Comparison of ENCODE assay signal across 15 mouse cellular contexts in the genomic region with DNA sequence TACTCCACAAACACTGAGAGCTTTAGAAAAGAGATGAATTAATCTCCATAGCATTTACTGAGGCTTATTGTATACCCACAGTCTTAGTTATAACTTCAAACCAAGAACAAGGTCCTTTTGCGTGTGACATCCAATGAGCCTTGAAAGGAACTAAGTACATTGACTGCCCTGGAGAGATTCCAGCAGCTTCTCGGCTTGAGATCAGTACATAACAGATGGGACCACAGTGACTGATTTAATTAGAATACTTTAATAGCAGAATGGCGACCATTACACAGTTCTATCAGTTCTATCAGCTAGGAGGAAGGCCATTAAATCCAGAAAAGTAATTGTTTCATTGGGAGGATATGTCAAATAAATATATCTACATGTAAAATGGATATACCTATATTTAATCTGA.
DNase-seq lines count a peak whose midpoint lies in the region; ATAC-seq lines count a peak whose summit lies in the region.
"Had no signal": no experiment of that assay in that cellular context is flagged by ENCODE, and none has a peak within 500 bp of the region (broad histone marks: within the 10 kb centered on the region; RNA-seq: fewer than 3 reads in every experiment).

No protein-coding gene starts in this region.

- H3K27me3 ChIP-seq in forebrain, embryonic 14.5 days (replicated peaks; ENCODE audit: control insufficient read depth, insufficient read depth, low read length): no peaks in the 10 kb centered on the region
- H3K27me3 ChIP-seq: CH12.LX; liver, embryonic 15.5 days had no signal

- H3K4me3 ChIP-seq in forebrain, embryonic 14.5 days (ENCODE audit: low read depth, low read length): no peak overlapping the region
- H3K4me3 ChIP-seq: erythroblast, embryonic 14.5 days; liver, embryonic 15.5 days had no signal

- H3K4me1 ChIP-seq in forebrain, embryonic 14.5 days (ENCODE audit: control insufficient read depth, insufficient read depth, low read length): peaks cover 5% of the 10 kb centered on the region; the same call in 1 of the 2 replicates
- H3K4me1 ChIP-seq: liver, embryonic 15.5 days had no signal

- no peaks in the 10 kb centered on the region for H3K9me3 ChIP-seq in forebrain, embryonic 14.5 days (replicated peaks; ENCODE audit: control insufficient read depth, low read length)
- H3K9me3 ChIP-seq: liver, embryonic 15.5 days had no signal

- 10% methylated on average over 3 of the region's 3 CpGs for WGBS in forebrain, embryonic 14.5 days

- peak; percentile 19 to 21 for DNase-seq in right cerebral cortex, postnatal 10 days (ENCODE audit: low spot score in 2 of 2)
- no peak for DNase-seq in right cerebral cortex, postnatal 25 days
- peak; percentile 87 for DNase-seq in forebrain, embryonic 14.5 days (ENCODE audit: low spot score)
- DNase-seq in layer of hippocampus, adult 9-10 months (ENCODE audit: low spot score): peak; percentile 8
- no peak for DNase-seq in gastrocnemius, postnatal 36 days
- no peak for DNase-seq in ovary, adult 18-20 months (ENCODE audit: low spot score)
- no peak for DNase-seq in c-Kit-positive CD71-positive TER-119-positive erythroid progenitor cells, embryonic 14.5 days (ENCODE audit: low spot score)
- DNase-seq: adrenal gland, postnatal 10 days; gastrocnemius, postnatal 14 days; kidney, postnatal 4 days; spleen, adult 18-20 months had no signal

- H3K27ac ChIP-seq in forebrain, embryonic 14.5 days (ENCODE audit: low read depth, low read length): no peak overlapping the region
- H3K27ac ChIP-seq: liver, embryonic 15.5 days; macrophage had no signal

- ATAC-seq in forebrain, embryonic 14.5 days: peak; percentile 95

- H3K4me2 ChIP-seq in forebrain, embryonic 14.5 days (ENCODE audit: low read length): no peak overlapping the region
- H3K4me2 ChIP-seq: liver, embryonic 15.5 days had no signal

- no peaks in the 10 kb centered on the region for H3K36me3 ChIP-seq in forebrain, embryonic 14.5 days (ENCODE audit: control insufficient read depth, insufficient read depth, low read length)
- H3K36me3 ChIP-seq: liver, embryonic 15.5 days had no signal

- no peak overlapping the region for H3K9ac ChIP-seq in forebrain, embryonic 14.5 days (ENCODE audit: low read length)
- H3K9ac ChIP-seq: liver, embryonic 15.5 days had no signal

- intact Hi-C loops in gastrocnemius, postnatal 36 days (cut with DNase I): no loop called here

Comparison
In these comparisons a context has a peak if more than half of its experiments do, and no peak if none do; other contexts are left out.
1. DNase-seq: peak in right cerebral cortex, postnatal 10 days (2 of 2), forebrain, embryonic 14.5 days (single experiment) and layer of hippocampus, adult 9-10 months (single experiment); none in right cerebral cortex, postnatal 25 days (single experiment), gastrocnemius, postnatal 36 days (0 of 2), ovary, adult 18-20 months (single experiment) and c-Kit-positive CD71-positive TER-119-positive erythroid progenitor cells, embryonic 14.5 days (single experiment).